Mouse (Mus musculus) ovary, postnatal 36 days (tissue): ENCODE results near the gene Acvr2a.
"Not testable (repeated sequence)": the region's sequence is repeated elsewhere in the genome, so short reads cannot be mapped to it uniquely, and the experiment has no call there.

Source experiments
- DNase-seq: peaks from one replicate; pipeline ENCODE4 v3.0.0; 2022; ENCODE audit warnings: low spot score, mixed read lengths

Acvr2a gene

GRCm38 (mm10) chr2:48813371-48814222, at the start of gene Acvr2a:
TSS of gene Acvr2a (plus strand) at chr2:48814109.
- peak; percentile 94 for DNase-seq

- no peak for DNase-seq
Measured at GRCm38 (mm10) chr2:48766513-48766912, 47.4 kb upstream of the Acvr2a start.

- no peak for DNase-seq
Measured at GRCm38 (mm10) chr2:48767778-48768177, 46.1 kb upstream of the Acvr2a start.

GRCm38 (mm10) chr2:48768219-48768618, 45.7 kb upstream of the Acvr2a start:
- DNase-seq = no peak

DNA sequence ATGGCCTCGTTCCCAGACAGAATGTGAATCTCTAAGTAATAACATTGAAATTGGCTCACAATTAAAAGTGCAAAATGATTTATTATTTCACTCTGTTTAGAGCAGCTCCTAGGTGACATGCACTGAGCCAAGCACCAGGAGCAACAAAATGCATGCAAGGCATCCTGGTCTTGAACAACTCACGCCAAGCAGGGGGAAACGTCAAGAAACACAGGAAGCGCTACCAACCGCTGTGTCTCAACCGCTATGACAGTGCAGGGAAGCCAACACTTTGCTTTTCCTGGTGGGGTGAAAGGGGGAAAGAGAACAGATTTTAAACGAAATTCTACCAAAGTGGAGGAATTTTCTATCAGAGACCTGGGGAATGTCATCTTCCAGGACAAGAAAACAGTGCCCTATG, 43.8 kb upstream of the Acvr2a start:
- no peak for DNase-seq

DNA sequence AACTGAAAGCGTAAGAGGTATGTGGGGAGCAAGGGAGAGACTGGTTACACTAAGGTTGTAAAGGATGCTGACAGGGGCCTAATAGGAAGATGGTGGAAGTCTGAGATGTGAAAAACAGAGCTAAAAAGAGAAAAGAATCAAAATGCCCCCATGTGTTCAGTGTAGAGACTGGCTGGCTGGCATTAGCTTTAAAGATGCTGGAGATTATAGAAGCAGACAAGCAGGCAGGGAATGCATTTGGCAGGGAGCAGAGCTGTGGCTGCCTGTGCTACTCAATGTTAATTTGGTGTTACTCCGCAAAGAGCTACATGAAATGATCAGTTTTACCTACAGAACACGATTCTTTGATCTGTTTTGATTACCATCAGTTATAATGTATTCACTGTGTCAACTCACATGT, 43.3 kb upstream of the Acvr2a start:
- no peak for DNase-seq

DNA sequence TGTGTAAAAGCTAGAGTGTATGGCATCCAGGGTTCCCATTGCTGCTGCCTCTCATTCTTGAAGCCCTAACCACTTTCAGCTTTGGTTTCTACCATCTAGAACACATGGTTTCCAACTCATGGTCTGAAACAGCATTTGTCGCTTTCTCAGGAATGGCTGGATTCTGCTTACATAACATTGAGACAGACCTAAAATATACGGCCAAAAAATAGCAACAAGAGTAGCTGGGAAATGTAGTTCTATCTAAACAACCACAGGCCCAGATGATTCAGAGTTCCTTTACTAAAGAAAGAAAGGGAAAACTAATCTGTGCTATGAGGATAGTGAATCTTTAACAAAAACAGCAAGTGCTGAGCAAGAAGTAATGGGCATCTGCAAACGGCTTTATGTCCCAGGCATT, 38.6 kb upstream of the Acvr2a start:
- DNase-seq = no peak

GRCm38 (mm10) chr2:48788901-48789300, 25.0 kb upstream of the Acvr2a start:
- no peak for DNase-seq

DNA sequence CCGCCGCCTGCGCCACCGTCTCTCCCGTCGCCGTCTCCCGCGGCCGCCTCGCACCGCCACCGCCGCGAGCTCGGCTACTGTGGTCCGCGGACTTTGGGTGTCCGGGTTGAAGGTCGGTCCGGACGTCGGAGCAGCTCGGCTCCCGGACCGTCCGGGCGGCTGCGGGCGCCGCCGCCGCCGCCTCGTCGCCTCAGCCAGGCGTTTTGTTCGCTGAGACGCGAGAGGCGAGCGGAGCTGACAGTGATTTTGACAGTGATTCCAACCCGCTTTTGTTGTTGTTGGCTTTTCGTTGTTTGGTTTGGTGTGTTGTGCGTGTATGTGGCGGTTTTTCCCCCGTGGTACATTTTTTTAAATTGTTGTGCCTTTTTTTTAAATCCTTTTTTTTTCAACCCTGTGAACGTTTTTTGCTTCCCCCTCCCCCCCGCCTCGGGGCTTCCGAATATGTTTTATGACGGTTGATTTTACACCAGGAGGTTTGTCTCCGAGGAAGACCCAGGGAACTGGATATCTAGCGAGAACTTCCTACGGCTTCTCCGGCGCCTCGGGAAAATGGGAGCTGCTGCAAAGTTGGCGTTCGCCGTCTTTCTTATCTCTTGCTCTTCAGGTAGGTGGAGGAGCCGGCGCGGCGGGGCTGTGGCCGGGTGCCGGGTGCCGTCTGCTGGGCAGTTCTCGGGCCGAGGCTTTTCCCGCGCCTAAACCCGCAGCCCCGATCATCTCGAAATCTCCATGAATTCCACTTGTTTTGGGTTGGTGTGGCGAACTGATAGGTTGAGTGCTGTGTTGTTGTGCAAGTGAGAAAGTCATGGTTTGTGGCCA, 522 bp downstream of the Acvr2a start:
- DNase-seq = peak; percentile 45

DNA sequence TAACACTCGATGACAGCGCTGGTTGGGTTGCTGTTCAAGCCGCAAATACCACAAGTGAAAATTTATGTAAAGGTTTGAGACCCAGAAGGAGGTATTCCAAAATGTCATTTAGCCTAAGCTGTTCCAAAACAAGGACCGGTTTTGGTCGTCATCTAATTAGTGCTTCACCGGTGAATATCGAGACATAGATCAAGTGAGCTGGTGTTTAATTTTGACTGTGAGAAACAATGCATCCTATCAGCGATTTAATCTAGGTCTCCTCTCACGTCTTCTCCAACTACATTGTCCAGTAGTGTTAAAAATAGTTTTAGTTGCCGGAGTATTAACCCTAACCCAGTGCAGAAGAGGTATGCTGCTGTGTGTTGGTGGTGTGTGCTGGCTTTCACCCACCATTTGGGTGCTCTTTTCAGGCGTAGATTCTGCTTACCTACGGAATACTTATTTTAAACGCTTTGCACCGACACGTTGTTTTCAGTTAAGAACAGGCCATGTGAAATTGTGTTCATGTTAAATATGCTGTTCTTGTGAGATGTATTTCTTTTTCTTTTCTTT, 1.2 kb downstream of the Acvr2a start:
- no peak for DNase-seq

- no peak for DNase-seq
Measured at GRCm38 (mm10) chr2:48816141-48817028, 2.5 kb downstream of the Acvr2a start.

DNA sequence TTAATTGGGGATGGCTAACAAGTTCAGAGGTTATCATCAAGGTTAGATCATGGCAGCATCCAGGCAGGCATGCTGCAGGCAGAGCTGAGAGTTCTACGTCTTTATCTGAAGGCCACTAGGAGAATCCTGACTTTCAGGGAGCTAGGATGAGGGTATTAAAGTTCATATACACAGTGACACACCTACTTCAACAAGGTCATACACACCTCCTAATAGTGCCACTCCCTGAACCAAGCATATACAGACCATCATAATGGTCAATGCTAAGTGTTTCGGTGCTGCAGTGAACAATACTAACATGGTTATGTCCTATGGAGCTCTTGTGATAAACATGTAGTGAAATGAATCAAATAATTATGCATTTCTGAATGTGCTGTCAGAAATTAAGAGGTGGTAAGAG, 12.0 kb downstream of the Acvr2a start:
- DNase-seq = no peak

DNA sequence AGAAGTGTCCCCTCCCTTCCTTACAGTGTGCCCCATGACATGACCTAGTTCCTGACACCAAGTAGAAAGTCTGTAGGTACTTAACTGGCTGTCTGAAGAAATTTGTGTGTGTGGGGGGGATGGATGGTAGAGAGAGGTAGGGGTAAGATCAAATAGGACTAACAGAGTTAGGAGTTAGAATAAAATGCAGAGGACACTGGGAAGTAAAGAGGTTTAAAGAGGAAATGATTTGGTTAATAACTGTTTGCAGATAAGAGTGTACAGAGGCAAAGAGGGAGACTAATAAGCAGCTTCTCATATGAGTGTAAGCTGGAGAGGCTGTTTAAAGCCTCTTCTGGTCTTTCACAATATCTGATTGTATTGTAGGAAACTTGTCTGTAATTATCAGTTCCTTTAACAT, 12.5 kb downstream of the Acvr2a start:
- no peak for DNase-seq

- no peak for DNase-seq
Measured at GRCm38 (mm10) chr2:48830492-48830891, 16.6 kb downstream of the Acvr2a start.

DNA sequence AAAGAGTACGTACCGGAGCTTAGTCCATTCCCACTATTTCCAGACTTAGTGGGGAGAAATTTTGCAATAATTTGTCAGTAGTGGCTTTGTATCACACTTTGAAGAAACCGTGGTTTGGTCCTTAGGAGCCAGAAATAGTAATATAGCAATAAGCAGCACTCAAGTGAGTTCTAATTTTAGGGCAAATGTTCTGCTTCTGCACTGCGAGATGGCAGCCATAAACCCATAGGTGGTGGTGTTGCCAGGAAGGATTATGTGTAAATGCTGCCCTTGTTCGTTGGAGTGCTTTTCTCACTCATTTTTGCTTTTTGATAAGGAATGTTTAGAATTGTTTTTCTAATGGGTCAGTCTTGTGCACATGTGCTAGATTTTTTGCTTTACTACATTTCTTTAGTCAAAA, 18.4 kb downstream of the Acvr2a start:
- no peak for DNase-seq

- DNase-seq = no peak
Measured at GRCm38 (mm10) chr2:48833884-48834450, 20.1 kb downstream of the Acvr2a start.

- no peak for DNase-seq
Measured at GRCm38 (mm10) chr2:48841611-48842470, 27.9 kb downstream of the Acvr2a start.

- no peak for DNase-seq
Measured at GRCm38 (mm10) chr2:48846689-48847398, 32.9 kb downstream of the Acvr2a start.

DNA sequence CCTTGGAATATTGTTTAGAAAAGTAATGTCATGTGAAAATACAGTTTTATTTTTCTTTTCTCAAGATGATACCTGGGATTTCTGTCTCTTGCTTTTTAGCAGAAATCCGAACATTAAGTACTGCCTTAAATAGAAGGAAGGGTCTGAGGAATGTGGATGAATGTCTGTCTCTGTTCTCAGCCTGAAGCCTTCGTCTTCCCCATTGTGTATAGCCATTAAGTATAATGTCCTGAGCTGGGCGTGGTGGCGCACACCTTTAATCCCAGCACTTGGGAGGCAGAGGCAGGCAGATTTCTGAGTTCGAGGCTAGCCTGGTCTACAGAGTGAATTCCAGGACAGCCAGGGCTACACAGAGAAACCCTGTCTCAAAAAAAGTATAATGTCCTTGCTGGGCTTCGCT, 51.7 kb downstream of the Acvr2a start:
- DNase-seq = not testable (repeated sequence)
